Mouse (Mus musculus) megakaryocyte, embryonic 14.5 days (primary cell): ENCODE measurements around the gene Tlnrd1.

ENCODE experiments used
- FLI1 ChIP-seq: IDR thresholded peaks from 2 replicates; pipeline ENCODE4 v1.6.1; 2012; ENCODE audit warnings: low read length, inconsistent platforms, mixed read lengths
- GATA1 ChIP-seq: IDR thresholded peaks from 3 replicates; pipeline ENCODE4 v1.6.1; 2012; ENCODE audit warnings: mixed read lengths, low read length, inconsistent platforms, borderline replicate concordance

DNA sequence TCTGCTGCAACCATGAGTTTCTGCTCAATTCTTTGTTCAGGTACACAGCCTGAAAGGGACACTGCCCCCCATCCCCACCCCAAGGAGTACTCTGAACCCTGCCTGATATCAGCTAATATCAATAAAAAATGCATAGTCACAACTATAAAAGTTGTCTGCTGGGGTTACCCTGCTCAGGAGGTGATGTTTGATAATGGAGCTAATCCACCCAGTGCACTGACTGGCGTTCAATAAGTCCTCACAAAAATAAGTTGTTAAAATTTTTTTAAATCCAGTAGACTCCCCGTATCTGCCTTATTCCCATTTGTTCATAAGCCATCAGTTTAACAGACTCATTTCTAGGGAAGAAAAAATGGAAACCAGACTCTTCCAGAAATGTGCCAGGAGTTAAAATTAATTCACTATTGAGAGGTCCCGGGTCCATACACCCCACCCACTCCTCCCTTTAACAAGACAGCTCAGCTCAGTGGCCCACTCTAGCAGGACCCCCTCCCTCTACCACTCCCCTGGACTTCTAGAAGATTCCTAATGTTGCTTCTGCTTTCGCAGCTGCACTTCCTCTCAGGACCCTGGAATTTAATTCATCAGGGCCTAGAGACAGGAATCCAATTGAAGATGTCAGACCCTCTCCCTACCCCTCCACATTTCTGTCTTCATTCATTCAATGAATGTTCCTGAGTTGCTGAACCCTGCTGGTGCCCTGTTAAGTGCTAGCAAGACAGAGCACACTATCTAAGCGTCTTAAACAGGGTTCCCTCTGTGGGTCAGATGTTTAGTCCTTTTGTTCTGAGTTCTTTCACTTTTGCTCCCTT lies 32.3 kb downstream of the Tlnrd1 start:
- TF ChIP-seq GATA1, result no peak
- TF ChIP-seq FLI1, result no peak
